Mouse (Mus musculus) ES-Bruce4 (cell line): ENCODE measurements around the gene Tenm3. TPM values are rescaled to one million over a fixed set of nuclear protein-coding genes. Genes with fewer than 3 reads are reported as not detected.

Experiments
- H3K27ac ChIP-seq: 2 replicates; pipeline ENCODE4 v1.5.1; 2012; ENCODE audit warnings: low read length, inconsistent platforms; ENCODE audit not compliant: insufficient read depth
- H3K27me3 ChIP-seq: 2 replicates; pipeline ENCODE4 v1.6.1; 2012; ENCODE audit warnings: mild to moderate bottlenecking, low read length, inconsistent platforms; ENCODE audit not compliant: control insufficient read depth, poor library complexity, insufficient read depth, severe bottlenecking
- H3K36me3 ChIP-seq: 2 replicates; pipeline ENCODE4 v1.6.1; 2012; ENCODE audit warnings: inconsistent platforms, mild to moderate bottlenecking, low read length, moderate library complexity; ENCODE audit not compliant: control insufficient read depth, poor library complexity, insufficient read depth, severe bottlenecking
- H3K4me1 ChIP-seq: one replicate; pipeline ENCODE4 v1.8.1; 2011; ENCODE audit warnings: low read length; ENCODE audit not compliant: control insufficient read depth, insufficient read depth
- H3K4me3 ChIP-seq: 2 replicates; pipeline ENCODE4 v1.5.1; 2011; ENCODE audit warnings: low read depth, mild to moderate bottlenecking, low read length
- H3K9ac ChIP-seq: 2 replicates; pipeline ENCODE4 v1.6.1; 2012; ENCODE audit warnings: low read depth, mild to moderate bottlenecking, inconsistent platforms; ENCODE audit not compliant: poor library complexity, severe bottlenecking
- H3K9me3 ChIP-seq: replicated peaks from 2 replicates; pipeline ENCODE4 v1.6.1; 2012; ENCODE audit warnings: mild to moderate bottlenecking, low read length, inconsistent platforms; ENCODE audit not compliant: control insufficient read depth, poor library complexity, insufficient read depth, severe bottlenecking
- CTCF ChIP-seq: IDR thresholded peaks from one replicate; pipeline ENCODE4 v1.8.1; 2011; ENCODE audit warnings: low read depth, low read length
- EP300 ChIP-seq: IDR thresholded peaks from 2 replicates; pipeline ENCODE4 v1.6.1; 2011; ENCODE audit warnings: low read depth, low read length; ENCODE audit not compliant: insufficient read depth
- POLR2A ChIP-seq: IDR thresholded peaks from one replicate; pipeline ENCODE4 v1.8.1; 2011; ENCODE audit warnings: low read length; ENCODE audit not compliant: insufficient read depth
- polyA plus RNA-seq: library from polyadenylated mRNA; stranded (reverse); fragments of >200 nt; gene quantifications from 2 replicates; pipeline ENCODE4 v1.2.4, GENCODE M21; 2011; ENCODE audit warnings: low read depth; ENCODE audit not compliant: missing spikeins, insufficient read depth, insufficient read length

Gene Tenm3
- polyA plus RNA-seq, 1 experiment, result 19.2 TPM

- H3K9me3 ChIP-seq, result no peaks in the 10 kb centered on the region
- no peaks in the 10 kb centered on the region for H3K27me3 ChIP-seq
- no peak overlapping the region for H3K4me3 ChIP-seq
- H3K36me3 ChIP-seq, result no peaks in the 10 kb centered on the region
- no peak overlapping the region for H3K27ac ChIP-seq
- H3K4me1 ChIP-seq, result peaks cover 1% of the 10 kb centered on the region
- no peak for TF ChIP-seq EP300
- no peak for TF ChIP-seq CTCF
- no peak for TF ChIP-seq POLR2A
- no peak overlapping the region for H3K9ac ChIP-seq
Measured at GRCm38 (mm10) chr8:48456328-48457124, 387.2 kb downstream of the Tenm3 start.

DNA sequence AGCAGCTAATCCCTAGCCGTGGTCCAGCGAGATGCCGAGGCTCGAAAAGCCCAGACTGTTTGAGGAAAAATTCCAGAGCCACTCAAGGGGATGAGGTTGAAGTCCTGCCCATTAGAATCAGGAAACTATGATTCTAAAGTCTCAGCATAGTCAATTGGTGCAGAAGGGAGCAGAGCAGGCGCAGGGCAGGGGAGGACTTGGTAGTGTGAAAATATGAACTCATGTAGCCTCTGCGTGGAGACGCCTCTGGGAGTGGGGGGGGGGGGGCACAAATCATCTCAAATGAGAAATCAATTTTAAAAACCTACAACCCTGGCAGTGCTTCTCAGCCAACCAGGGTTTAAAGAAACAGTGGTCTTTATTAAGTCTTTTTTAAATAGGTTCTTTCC, 392.5 kb downstream of the Tenm3 start:
- no peaks in the 10 kb centered on the region for H3K36me3 ChIP-seq
- no peaks in the 10 kb centered on the region for H3K4me1 ChIP-seq
- no peak overlapping the region for H3K27ac ChIP-seq
- no peaks in the 10 kb centered on the region for H3K27me3 ChIP-seq
- no peaks in the 10 kb centered on the region for H3K9me3 ChIP-seq
- no peak overlapping the region for H3K4me3 ChIP-seq
- TF ChIP-seq CTCF (no peak), EP300 (no peak), POLR2A (no peak)
- H3K9ac ChIP-seq, result no peak overlapping the region

GRCm38 (mm10) chr8:48450397-48451246, 393.1 kb downstream of the Tenm3 start:
- Histone ChIP-seq H3K9ac (no peak overlapping the region), H3K9me3 (no peaks in the 10 kb centered on the region), H3K36me3 (no peaks in the 10 kb centered on the region), H3K4me3 (no peak overlapping the region), H3K4me1 (no peaks in the 10 kb centered on the region), H3K27ac (no peak overlapping the region), H3K27me3 (no peaks in the 10 kb centered on the region)
- no peak for TF ChIP-seq EP300
- TF ChIP-seq POLR2A, result no peak
- no peak for TF ChIP-seq CTCF

- TF ChIP-seq EP300 (no peak), POLR2A (no peak), CTCF (no peak)
- H3K9ac ChIP-seq, result no peak overlapping the region
- no peaks in the 10 kb centered on the region for H3K27me3 ChIP-seq
- H3K4me1 ChIP-seq, result no peaks in the 10 kb centered on the region
- no peak overlapping the region for H3K27ac ChIP-seq
- no peaks in the 10 kb centered on the region for H3K36me3 ChIP-seq
- no peaks in the 10 kb centered on the region for H3K9me3 ChIP-seq
- no peak overlapping the region for H3K4me3 ChIP-seq
Measured at GRCm38 (mm10) chr8:48449625-48450024, 394.1 kb downstream of the Tenm3 start.

DNA sequence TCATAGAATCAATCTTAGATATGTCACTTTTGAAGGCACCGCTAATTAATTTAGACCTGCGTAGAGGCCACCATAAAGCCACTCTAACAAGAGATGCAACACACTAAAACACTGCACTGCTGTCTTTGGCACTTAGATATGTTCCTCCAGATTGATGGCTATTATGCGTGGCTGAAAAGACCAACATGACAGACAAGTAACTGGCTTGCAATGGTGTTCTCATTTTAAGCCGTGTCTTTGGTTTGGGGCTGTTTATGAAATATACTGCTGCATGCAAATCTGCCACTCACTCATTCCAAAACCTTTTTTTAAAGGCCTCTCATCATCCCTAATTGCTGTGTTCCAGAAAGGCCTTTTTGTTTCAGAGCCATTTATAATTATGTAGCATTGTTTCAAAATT, 398.1 kb downstream of the Tenm3 start:
- H3K27me3 ChIP-seq, result no peaks in the 10 kb centered on the region
- no peak for TF ChIP-seq POLR2A
- no peak for TF ChIP-seq CTCF
- no peak for TF ChIP-seq EP300
- H3K4me1 ChIP-seq, result no peaks in the 10 kb centered on the region
- no peak overlapping the region for H3K9ac ChIP-seq
- H3K9me3 ChIP-seq, result no peaks in the 10 kb centered on the region
- no peak overlapping the region for H3K4me3 ChIP-seq
- H3K36me3 ChIP-seq, result no peaks in the 10 kb centered on the region
- no peak overlapping the region for H3K27ac ChIP-seq

GRCm38 (mm10) chr8:48439491-48439890, 404.3 kb downstream of the Tenm3 start:
- no peak for TF ChIP-seq CTCF
- TF ChIP-seq POLR2A, result no peak
- no peak for TF ChIP-seq EP300
- Histone ChIP-seq H3K4me1 (no peaks in the 10 kb centered on the region), H3K9me3 (no peaks in the 10 kb centered on the region; the same call in 1 of the 2 replicates), H3K36me3 (no peaks in the 10 kb centered on the region), H3K27me3 (no peaks in the 10 kb centered on the region), H3K4me3 (no peak overlapping the region), H3K9ac (no peak overlapping the region), H3K27ac (no peak overlapping the region)
